Mouse (Mus musculus): ENCODE results near the gene Ssbp4. TPM values are rescaled to one million over a fixed set of nuclear protein-coding genes. Genes with fewer than 3 reads are reported as not detected.

Gene Ssbp4
- not detected for polyA plus RNA-seq (2014; fragmentation: Illumina TruSeq; extraction: RNeasy Lipid Tissue Mini Kit (QIAGEN cat#74804); ENCODE audit: low read depth, low replicate concordance)

DNA sequence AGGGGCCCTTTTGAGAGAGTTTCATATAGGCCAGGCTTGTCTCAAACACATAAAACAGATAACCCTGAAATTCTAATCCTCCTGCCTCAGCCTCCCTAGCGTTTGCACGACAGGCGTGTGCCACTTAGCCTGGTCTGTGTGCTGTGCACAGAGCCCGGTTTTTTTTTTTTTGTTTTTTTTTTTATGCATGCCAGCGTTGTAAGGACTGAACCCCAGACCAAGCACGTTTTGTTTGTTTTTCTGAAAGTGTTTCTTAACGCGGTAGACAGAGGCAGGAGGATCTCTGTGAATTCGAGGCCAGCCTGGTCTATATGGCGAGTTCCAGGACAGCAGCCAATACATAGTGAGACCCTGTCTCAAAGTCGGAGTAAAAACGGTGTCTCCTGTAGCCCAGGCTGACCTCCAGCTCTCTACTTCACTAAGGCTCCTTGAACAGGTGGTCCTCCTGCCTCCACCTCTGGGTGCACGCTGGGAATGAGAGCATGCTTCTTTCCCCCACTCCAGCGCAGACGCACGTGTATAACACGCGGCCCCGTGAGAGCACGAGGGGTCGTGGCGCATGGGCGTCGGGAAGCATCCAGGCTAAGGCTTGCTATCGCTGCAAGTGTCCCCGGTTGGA is at the start of gene Ssbp4:
Gene Ssbp4 (minus strand): TSS at position 124 of the 619 bp plus-strand sequence.

DNA sequence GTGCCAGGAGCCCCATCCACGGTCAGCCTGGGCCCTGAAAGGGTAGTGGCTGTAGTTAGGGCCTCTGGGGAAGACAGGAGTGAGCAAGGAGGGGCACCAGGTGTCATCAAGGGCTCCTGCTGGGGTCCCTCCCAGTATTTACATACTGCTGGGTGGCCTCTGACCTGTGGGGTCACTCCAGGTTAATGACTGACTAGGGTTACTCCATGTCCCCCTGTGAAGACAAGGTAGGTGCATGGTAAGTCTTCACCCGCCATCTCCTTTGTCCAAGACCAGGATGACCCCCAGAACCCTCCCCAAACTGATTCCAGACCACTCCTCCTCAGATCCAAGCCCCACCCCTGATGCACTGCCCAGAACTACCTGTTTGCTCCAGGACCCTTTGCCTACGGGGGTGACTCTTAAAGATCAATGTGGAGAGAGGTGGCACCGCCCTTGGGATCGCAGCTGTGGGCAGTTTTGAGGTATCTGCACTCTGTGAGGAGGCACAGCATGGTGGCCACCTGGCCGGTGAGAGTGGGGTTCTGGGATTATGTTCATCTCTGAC is 23.7 kb upstream of the Ssbp4 start, which contains the start of gene Gdf15:
Gene Gdf15 (minus strand): TSS at position 111 of the 547 bp plus-strand sequence.

DNA sequence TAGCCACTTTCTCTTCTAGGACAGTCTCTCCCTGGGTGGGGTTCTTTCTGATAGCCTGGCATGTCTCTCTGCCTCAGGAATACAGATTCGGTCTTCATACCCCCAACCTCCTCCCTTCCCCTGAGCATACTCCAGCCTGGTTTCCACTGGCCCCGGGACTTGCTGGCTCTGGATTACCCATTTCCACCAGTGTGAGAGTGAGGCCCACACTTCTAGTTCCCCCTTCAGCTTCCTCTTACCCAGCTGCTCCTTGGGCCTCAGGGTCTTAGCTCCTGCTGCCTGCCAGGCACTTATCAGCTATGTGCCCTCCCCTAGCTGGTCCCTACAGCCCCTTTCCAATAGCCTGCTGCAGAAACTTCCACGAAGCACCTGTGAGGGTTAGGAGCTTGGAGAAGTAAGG is 7.2 kb upstream of the Ssbp4 start, which contains the start of gene Lrrc25:
Gene Lrrc25 (plus strand): TSS at position 262 of the 400 bp plus-strand sequence.

DNA sequence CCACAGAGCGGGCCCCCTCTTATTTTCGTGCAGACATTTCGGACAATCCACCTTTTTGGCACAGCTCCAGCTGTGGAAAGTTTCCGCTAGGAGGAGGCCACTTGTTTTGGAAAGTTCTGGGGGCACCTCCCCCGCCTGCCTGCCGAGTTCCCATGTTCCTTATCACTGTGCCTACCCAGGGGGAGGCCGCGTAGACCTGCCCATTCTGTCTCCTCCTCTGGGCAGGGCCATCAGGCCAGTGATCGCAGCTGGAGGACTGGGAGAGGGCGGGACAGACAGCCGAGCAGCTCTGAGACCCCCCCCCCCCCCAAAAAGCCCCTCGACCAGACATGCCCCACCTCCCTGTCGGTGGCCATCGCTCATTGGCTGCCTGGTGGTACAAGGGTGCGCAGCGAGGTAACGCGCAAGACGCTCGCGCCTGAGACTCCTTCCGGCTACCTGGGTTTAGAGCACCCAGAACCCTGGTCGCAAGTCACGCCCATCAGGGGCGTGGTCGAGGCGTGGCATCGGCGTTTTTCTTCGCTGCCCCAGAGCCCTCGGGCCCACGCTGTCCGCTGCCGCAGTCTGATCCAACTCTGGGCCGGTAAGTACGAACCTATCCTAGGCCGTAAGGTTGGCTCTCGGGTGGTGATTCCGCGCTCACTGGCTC is 14.6 kb downstream of the Ssbp4 start, which contains the start of gene Isyna1:
Gene Isyna1 (plus strand): TSS at position 413 of the 649 bp plus-strand sequence.

Other genes starting within 250 kb of the Ssbp4 start
- 3.0 TPM for gene Comp, start 235.3 kb downstream of the Ssbp4 start, polyA plus RNA-seq (2014; fragmentation: Illumina TruSeq; extraction: RNeasy Lipid Tissue Mini Kit (QIAGEN cat#74804); ENCODE audit: low read depth, low replicate concordance)
- gene Crtc1, start 169.3 kb downstream of the Ssbp4 start, polyA plus RNA-seq (2014; fragmentation: Illumina TruSeq; extraction: RNeasy Lipid Tissue Mini Kit (QIAGEN cat#74804); ENCODE audit: low read depth, low replicate concordance): 1.0 TPM
- gene Klhl26, start 131.9 kb downstream of the Ssbp4 start, polyA plus RNA-seq (2014; fragmentation: Illumina TruSeq; extraction: RNeasy Lipid Tissue Mini Kit (QIAGEN cat#74804); ENCODE audit: low read depth, low replicate concordance): 0.74 TPM
- 1.8 TPM for gene Tmem59l, start 121.5 kb downstream of the Ssbp4 start, polyA plus RNA-seq (2014; fragmentation: Illumina TruSeq; extraction: RNeasy Lipid Tissue Mini Kit (QIAGEN cat#74804); ENCODE audit: low read depth, low replicate concordance)
- gene Crlf1, start 115.7 kb downstream of the Ssbp4 start, polyA plus RNA-seq (2014; fragmentation: Illumina TruSeq; extraction: RNeasy Lipid Tissue Mini Kit (QIAGEN cat#74804); ENCODE audit: low read depth, low replicate concordance): 0.74 TPM
- not detected for gene Rex1bd, start 102.1 kb downstream of the Ssbp4 start, polyA plus RNA-seq (2014; fragmentation: Illumina TruSeq; extraction: RNeasy Lipid Tissue Mini Kit (QIAGEN cat#74804); ENCODE audit: low read depth, low replicate concordance)
- 3.6 TPM for gene Uba52, start 98.1 kb downstream of the Ssbp4 start, polyA plus RNA-seq (2014; fragmentation: Illumina TruSeq; extraction: RNeasy Lipid Tissue Mini Kit (QIAGEN cat#74804); ENCODE audit: low read depth, low replicate concordance)
- 3.0 TPM for gene Fkbp8, start 81.1 kb downstream of the Ssbp4 start, polyA plus RNA-seq (2014; fragmentation: Illumina TruSeq; extraction: RNeasy Lipid Tissue Mini Kit (QIAGEN cat#74804); ENCODE audit: low read depth, low replicate concordance)
- gene Kxd1, start 80.9 kb downstream of the Ssbp4 start, polyA plus RNA-seq (2014; fragmentation: Illumina TruSeq; extraction: RNeasy Lipid Tissue Mini Kit (QIAGEN cat#74804); ENCODE audit: low read depth, low replicate concordance): 6.7 TPM
- gene Ell, start 69.4 kb downstream of the Ssbp4 start, polyA plus RNA-seq (2014; fragmentation: Illumina TruSeq; extraction: RNeasy Lipid Tissue Mini Kit (QIAGEN cat#74804); ENCODE audit: low read depth, low replicate concordance): 1.3 TPM
- 0.83 TPM for gene Isyna1, start 14.5 kb downstream of the Ssbp4 start, polyA plus RNA-seq (2014; fragmentation: Illumina TruSeq; extraction: RNeasy Lipid Tissue Mini Kit (QIAGEN cat#74804); ENCODE audit: low read depth, low replicate concordance)
- gene Lrrc25, start 7.3 kb upstream of the Ssbp4 start, polyA plus RNA-seq (2014; fragmentation: Illumina TruSeq; extraction: RNeasy Lipid Tissue Mini Kit (QIAGEN cat#74804); ENCODE audit: low read depth, low replicate concordance): not detected
- gene Gdf15, start 23.6 kb upstream of the Ssbp4 start, polyA plus RNA-seq (2014; fragmentation: Illumina TruSeq; extraction: RNeasy Lipid Tissue Mini Kit (QIAGEN cat#74804); ENCODE audit: low read depth, low replicate concordance): not detected
- gene Pgpep1, start 51.5 kb upstream of the Ssbp4 start, polyA plus RNA-seq (2014; fragmentation: Illumina TruSeq; extraction: RNeasy Lipid Tissue Mini Kit (QIAGEN cat#74804); ENCODE audit: low read depth, low replicate concordance): 1.2 TPM
- gene Lsm4, start 64.4 kb upstream of the Ssbp4 start, polyA plus RNA-seq (2014; fragmentation: Illumina TruSeq; extraction: RNeasy Lipid Tissue Mini Kit (QIAGEN cat#74804); ENCODE audit: low read depth, low replicate concordance): 1.1 TPM
- gene Jund, start 90.1 kb upstream of the Ssbp4 start, polyA plus RNA-seq (2014; fragmentation: Illumina TruSeq; extraction: RNeasy Lipid Tissue Mini Kit (QIAGEN cat#74804); ENCODE audit: low read depth, low replicate concordance): 5.1 TPM
- 11.0 TPM for gene Iqcn, start 94.6 kb upstream of the Ssbp4 start, polyA plus RNA-seq (2014; fragmentation: Illumina TruSeq; extraction: RNeasy Lipid Tissue Mini Kit (QIAGEN cat#74804); ENCODE audit: low read depth, low replicate concordance)
- not detected for gene Gm3336, start 109.7 kb upstream of the Ssbp4 start, polyA plus RNA-seq (2014; fragmentation: Illumina TruSeq; extraction: RNeasy Lipid Tissue Mini Kit (QIAGEN cat#74804); ENCODE audit: low read depth, low replicate concordance)
- not detected for gene Pde4c, start 114.8 kb upstream of the Ssbp4 start, polyA plus RNA-seq (2014; fragmentation: Illumina TruSeq; extraction: RNeasy Lipid Tissue Mini Kit (QIAGEN cat#74804); ENCODE audit: low read depth, low replicate concordance)
- gene Rab3a, start 145.8 kb upstream of the Ssbp4 start, polyA plus RNA-seq (2014; fragmentation: Illumina TruSeq; extraction: RNeasy Lipid Tissue Mini Kit (QIAGEN cat#74804); ENCODE audit: low read depth, low replicate concordance): 0.85 TPM
- 0.29 TPM for gene Mpv17l2, start 152.1 kb upstream of the Ssbp4 start, polyA plus RNA-seq (2014; fragmentation: Illumina TruSeq; extraction: RNeasy Lipid Tissue Mini Kit (QIAGEN cat#74804); ENCODE audit: low read depth, low replicate concordance)
- gene Pik3r2, start 167.8 kb upstream of the Ssbp4 start, polyA plus RNA-seq (2014; fragmentation: Illumina TruSeq; extraction: RNeasy Lipid Tissue Mini Kit (QIAGEN cat#74804); ENCODE audit: low read depth, low replicate concordance): 0.84 TPM
- 1.0 TPM for gene Mast3, start 196.2 kb upstream of the Ssbp4 start, polyA plus RNA-seq (2014; fragmentation: Illumina TruSeq; extraction: RNeasy Lipid Tissue Mini Kit (QIAGEN cat#74804); ENCODE audit: low read depth, low replicate concordance)
- not detected for gene Il12rb1, start 199.6 kb upstream of the Ssbp4 start, polyA plus RNA-seq (2014; fragmentation: Illumina TruSeq; extraction: RNeasy Lipid Tissue Mini Kit (QIAGEN cat#74804); ENCODE audit: low read depth, low replicate concordance)
- gene Arrdc2, start 230.8 kb upstream of the Ssbp4 start, polyA plus RNA-seq (2014; fragmentation: Illumina TruSeq; extraction: RNeasy Lipid Tissue Mini Kit (QIAGEN cat#74804); ENCODE audit: low read depth, low replicate concordance): 1.6 TPM